Mouse (Mus musculus) urinary bladder, postnatal 14 days (tissue): ENCODE measurements at regions not wholly inside any gene's neighbourhood (a gene's known extent, or its start where the extent isn't known, plus 50 kb on each side); places are given as distances from the start of the nearest gene placed in this dataset.

Experiments
- DNase-seq: peaks from one replicate; pipeline ENCODE4 v3.0.0; 2021; ENCODE audit warnings: low spot score

DNA sequence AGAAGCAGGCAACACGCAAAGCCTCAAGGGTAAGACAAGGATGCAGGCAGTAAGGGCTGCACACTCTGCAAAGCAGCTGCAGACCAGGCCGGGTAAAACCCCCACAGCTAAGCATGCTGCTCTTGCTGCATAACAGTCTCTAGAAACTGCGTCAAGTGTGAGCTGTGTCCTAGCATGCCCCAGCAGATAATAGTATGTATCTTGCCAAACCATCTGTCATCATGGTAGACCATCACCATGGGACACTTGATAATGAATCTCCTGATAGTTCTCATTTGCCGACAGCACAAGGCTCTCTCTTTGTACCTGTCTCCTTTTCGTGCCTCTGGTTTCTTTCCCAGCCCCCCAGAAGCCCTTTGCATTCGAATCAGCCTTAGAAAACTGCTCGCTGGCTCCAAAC lies 52.5 kb upstream of the Ddx18 start:
- DNase-seq = no peak

DNA sequence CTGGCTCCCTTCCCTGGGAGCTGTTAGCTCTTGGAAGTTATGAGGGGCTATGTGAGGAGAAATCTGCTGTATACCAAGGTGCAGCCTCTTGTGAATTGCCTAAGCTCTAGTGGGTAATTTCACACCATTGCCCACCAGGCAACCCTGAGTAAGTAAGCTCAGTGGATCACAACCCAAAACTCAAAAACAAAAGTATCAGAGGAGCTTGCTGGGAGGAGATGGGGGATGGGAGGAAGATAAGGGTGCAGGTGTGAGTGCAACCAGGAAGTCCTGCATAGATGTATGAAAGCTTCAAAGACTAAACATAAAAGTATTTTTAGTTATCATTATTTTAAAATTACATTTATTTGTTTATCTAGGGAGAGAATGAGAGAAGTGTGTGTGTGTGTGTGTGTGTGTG lies 50.8 kb upstream of the Ddx18 start:
- no peak for DNase-seq
